Mouse (Mus musculus): ENCODE data around the gene Stap2. TPM values are rescaled to one million over a fixed set of nuclear protein-coding genes. Genes with fewer than 3 reads are reported as not detected.

Gene Stap2
- total RNA-seq, 2 experiments from 2014 or later, result 17.8 to 18.8 TPM

DNA sequence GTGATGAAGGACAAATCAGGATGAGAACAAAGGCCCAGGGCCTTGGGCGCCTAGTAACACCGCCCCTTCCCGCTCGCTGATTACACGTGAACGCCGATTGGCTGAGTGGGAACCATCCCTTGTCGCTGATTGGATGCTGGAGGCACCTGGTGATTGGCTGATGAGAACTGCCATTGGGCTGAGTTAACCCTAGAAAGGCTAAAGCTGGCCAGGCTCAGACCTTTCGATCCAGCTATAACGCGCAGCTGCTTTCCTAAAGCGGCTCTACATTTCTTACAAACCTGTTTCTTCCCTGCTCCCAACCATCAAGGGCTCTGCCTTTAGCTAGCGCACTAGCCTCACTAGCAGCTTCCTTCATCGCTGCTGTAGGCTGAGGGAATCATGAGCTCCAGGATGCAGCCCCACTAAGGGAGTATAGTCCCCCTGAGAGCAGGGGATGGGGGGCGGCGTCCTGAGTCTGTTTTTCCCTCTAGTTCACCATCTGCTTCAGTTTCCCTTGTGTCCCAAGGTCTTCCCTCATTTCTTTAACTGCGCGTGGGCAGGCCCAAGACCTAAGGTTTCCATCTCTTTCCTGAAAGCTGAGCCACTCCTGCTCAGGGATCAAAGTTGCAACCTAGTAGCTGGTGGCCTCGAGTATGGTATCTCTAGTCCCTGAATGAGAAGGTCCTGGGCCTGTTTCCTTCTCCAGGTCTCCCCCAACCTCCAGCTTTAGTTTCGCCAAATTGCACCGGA lies 3.1 kb upstream of the Stap2 start:
- DNase-seq, result peak; percentile 96
- intact Hi-C loops (cut with DNase I), result no loop called here

DNA sequence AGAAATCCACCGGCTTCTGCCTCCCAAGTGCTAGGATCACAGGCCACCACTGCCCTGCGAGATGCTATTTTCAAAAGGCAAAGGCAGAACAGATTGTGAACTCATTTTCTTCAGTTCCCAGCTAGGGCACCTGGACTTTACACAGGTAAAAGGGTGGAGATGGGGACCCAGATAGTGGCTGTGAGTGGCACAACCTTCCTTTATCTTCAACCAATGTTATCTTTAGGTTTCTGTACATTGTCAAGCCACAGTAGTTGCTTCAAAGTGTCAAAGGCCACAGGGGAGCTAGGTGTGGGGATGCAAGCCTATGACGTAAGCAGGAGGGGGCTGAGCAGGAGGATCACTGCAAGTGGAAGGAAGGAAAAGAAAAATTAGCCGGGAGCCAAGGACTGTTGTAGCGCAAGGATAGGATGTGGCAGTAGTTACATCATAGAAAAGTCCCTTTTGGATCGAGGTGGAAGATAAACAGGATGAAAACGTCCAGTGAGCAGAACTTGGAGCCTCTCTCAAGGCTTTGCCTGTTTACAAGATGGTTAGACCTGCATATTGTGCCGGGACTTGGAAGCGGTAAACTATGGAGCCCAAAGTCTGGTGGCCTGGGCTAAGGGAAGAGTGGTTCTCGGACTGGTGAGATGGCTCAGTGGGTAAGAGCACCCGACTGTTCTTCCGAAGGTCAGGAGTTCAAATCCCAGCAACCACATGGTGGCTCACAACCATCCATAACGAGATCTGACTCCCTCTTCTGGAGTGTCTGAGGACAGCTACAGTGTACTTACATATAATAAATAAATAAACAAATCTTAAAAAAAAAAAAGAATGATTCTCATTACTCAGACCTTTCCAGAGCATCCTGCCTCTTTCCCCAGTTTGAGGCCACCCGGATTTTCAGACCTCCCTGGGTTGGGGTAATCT lies 2.3 kb upstream of the Stap2 start:
- DNase-seq, result no peak
- intact Hi-C loops (cut with DNase I), result no loop called here

GRCm38 (mm10) chr17:56006956-56007355 lies 1.6 kb upstream of the Stap2 start:
- DNase-seq, result no peak
- intact Hi-C loops (cut with DNase I), result no loop called here

DNA sequence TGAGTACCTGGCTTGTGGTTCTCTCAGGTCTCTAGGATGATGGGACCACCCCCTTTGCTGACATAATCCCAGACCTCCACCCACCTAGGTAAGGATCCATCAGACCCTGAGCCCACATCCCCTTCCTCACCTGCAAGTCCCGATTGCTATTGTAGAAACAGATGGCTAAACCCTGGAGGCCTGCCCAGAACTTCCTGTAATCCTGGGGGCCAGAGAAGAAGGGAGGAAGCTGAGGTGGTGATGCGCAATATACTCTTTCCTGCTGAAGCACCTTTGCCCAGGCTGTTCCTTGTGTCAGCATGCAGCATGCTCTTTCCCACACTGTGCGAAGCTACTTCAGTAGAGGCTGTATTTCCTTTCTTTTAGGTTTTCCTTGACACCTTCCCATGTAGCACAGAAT lies 2.4 kb downstream of the Stap2 start:
- intact Hi-C loops (cut with DNase I), result no loop called here
- no peak for DNase-seq

GRCm38 (mm10) chr17:55999794-56000499 lies 5.4 kb downstream of the Stap2 start:
- DNase-seq, result no peak
- intact Hi-C loops (cut with DNase I), result no loop called here

GRCm38 (mm10) chr17:55996007-55996406 lies 9.4 kb downstream of the Stap2 start:
- intact Hi-C loops (cut with DNase I), result no loop called here
- DNase-seq, result peak in 1 of 2 experiments; percentile 29

DNA sequence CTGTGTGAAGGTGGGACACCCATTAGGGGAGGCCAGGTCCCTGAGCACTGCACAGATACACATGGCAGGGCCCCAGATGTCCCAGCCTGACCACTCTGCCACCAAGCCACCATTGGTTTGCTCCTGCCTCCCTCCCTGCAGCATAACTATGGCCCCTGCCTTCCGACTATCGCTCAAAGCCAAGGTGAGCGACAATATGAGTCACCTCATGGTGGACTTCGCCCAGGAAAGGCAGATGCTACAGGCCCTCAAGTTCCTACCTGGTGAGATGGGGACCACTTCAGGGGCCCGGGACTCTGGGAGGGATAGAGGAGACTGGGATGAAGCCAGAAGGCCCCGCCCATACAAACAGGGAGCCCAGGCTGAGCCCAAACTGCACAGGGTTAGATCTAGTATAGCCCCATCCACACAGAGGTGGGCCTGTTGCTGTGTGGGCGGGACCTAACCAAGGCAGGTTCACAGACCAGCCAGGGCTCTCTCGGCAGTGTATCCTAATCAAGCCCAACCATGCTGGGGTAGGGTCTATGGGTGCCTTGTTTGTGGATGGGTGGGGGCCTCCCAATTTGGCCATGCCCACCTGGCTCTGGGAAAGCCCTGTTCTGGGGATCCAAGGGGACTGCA lies 15.0 kb downstream of the Stap2 start:
- no peak for DNase-seq
- intact Hi-C loops (cut with DNase I), result no loop called here

DNA sequence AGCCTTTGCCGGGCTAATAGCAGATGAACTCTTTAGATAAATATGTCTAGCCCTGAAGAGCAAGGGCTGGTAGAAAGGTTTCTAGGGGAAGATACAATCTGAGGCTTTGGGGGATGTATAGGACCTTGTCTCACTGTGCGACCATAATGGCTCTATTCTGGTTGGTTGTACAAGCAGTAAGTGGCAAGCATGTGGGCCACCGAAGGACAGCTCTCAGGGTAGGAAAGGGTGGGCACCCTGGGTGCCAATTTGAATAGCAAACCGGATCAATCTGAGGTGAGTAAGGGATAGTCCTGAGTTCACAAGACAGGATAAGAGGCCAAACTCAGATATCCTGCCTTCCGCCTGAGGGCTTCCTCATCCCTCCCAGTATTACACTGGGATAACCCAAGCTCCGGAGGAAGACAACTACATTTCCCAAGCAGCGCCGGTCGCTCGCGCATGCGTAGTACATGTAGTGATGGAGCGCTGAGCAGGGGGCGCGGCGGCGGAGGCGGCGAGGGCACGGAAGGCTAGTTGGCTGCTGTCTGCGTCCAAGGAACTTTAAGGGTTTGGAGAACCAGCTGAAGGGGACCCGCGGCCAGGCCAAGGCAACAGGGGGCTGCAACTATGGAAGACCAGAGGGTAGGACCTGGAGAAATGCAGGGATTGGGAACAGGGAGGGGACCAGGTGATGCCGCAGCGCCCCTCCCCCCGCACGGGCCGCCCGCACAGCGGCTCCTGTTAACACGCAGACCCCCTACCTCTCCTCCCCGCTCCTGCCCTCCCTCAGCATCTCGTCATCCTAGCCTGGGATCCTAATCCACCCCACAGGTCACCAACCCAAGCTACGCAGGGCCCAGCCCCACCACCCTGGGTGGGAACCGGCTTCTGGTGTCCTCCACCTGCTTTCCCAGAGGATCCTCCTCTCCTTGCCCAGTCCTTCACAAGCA lies 19.1 kb downstream of the Stap2 start, which contains the start of gene Fsd1:
TSS of gene Fsd1 (plus strand) at position 480 of the 932 bp plus-strand sequence.
- intact Hi-C loops (cut with DNase I), result no loop called here
- peak; percentile 43 to 68 for DNase-seq

GRCm38 (mm10) chr17:55977301-55977700 lies 28.1 kb downstream of the Stap2 start:
- DNase-seq, result no peak
- intact Hi-C loops (cut with DNase I), result no loop called here

DNA sequence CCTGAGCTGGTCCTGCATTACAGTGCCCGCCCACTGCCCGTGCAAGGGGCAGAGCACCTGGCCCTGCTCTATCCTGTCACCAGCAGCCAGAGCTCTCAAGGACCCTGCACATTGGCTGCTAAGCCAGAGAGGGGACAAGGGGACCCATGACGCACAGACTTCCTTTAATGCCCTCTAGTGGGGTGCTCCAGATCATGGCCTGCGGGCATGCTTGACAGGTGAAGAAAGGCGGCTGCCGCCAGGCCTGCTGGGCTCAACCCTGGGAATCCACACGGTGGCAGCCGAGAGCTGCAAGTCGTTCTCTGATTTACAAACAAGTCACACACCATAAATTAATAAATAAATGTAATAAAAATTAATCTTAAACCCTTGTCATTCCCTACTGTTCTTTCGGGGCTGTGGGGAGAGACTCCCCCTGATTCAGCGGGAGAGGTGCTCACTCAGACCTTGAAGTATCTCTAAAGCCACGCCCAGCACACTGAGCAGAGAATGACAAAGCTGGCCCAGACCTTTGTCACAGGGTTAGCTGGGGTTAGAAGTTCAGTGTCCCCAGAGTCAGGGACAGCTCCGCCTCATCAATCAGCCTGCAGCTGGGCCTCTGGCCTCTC lies 29.0 kb downstream of the Stap2 start:
- intact Hi-C loops (cut with DNase I), result loop anchor here (1.0 kb wide), 1 partner anchor 34 kb away; no protein-coding TSS in a partner anchor

DNA sequence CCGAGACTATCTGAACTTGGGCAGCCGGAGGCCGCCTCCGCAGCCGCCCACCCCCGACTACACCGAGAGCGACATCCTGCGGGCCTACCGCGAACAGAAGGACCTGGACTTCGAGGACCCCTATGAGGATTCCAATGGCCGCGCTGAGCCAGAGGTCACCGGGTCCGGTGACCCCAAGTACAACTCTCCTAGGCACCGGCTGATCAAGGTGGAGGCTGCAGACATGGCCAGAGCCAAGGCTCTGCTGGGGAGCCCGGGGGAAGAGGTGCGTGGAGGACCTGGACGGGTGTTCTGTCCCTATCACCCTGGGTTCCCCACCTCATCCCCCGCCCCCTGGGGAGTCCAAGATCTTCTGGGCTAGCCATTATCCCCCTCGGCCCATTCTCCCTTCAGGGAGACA lies 33.9 kb downstream of the Stap2 start:
- intact Hi-C loops (cut with DNase I), result no loop called here
- no peak for DNase-seq

More for the DNA sequence above, 29.0 kb downstream of the Stap2 start:
- peak; percentile 83 to 91 for DNase-seq

DNA sequence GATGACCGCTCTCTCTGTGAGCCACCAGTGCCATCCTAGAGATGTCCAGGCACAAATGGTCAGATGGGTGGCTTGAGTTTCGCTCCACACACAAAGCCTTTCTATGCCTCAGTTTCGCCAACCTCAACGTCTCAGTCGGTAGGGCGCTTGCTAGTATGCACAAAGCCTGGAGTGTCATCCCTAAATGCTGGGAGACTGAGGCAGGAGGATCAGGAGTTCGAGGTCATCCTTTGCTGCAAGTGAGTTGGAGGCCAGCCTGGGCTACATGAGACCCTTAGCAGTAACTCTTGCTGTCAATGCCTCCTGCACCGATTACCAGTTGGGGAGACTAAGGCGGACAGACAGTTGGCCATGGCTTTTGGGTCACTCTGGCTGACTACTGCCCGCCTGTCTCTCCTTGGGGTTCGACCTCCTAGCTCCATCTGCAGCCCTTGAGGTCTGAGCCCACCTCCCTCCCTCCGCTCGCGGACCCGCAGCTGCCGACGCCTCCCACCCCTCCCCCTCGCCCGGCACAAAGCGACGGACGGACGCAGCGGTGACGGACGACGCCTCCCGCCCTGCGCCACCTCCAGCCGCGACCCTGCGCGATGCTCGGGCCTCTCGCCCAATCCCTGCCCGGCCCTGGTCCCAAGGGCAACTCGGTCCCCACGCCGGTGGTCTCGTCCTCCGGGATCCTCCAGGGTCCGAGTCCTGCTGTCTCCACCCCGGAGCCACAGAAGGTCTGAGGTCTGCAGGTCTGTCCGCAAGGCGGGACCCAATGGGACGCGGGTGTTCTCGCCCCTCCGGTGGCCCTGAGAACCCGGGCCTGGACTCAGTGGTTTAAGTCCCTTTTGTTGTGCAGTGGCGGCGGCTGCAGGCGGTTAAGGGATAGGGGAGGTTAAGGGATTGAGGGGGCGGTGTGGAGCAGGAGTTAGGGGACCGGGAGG lies 35.2 kb downstream of the Stap2 start, which contains the start of gene Shd:
TSS of gene Shd (plus strand) at position 502 of the 926 bp plus-strand sequence.
- intact Hi-C loops (cut with DNase I), result no loop called here
- peak; percentile 47 to 54 for DNase-seq

GRCm38 (mm10) chr17:55969560-55969959 lies 35.8 kb downstream of the Stap2 start:
- DNase-seq, result peak; percentile 29 to 45
- intact Hi-C loops (cut with DNase I), result no loop called here

- peak; percentile 41 to 55 for DNase-seq
- intact Hi-C loops (cut with DNase I), result no loop called here
These were observed 37.2 kb downstream of the Stap2 start for GRCm38 (mm10) chr17:55968210-55968609.

GRCm38 (mm10) chr17:55967186-55967585 lies 38.2 kb downstream of the Stap2 start:
- no peak for DNase-seq
- intact Hi-C loops (cut with DNase I), result no loop called here

DNA sequence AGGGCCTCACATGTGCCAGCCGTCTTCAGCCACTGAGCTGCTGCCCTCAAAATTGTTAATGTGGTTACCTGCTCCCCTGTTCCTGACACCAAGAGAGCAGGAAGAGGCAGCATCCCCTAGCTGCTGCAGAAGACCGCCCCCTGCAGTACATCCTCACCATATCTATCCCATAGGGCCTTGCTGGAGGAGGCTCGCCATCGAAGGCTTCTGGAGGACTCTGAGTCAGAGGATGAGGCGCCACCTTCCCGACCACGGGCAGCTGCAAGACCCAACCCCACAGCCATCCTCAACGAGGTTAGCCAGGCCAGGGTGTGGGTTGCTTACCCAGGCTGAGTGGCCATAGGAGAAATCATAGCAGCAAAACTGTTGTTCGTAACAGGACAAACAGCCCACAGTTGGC lies 40.4 kb downstream of the Stap2 start:
- no peak for DNase-seq

GRCm38 (mm10) chr17:55964496-55964895 lies 40.9 kb downstream of the Stap2 start:
- intact Hi-C loops (cut with DNase I), result no loop called here
- no peak for DNase-seq

More for the DNA sequence above, 40.4 kb downstream of the Stap2 start:
- intact Hi-C loops (cut with DNase I), result no loop called here

- intact Hi-C loops (cut with DNase I), result no loop called here
- DNase-seq, result no peak
These were observed 42.2 kb downstream of the Stap2 start for GRCm38 (mm10) chr17:55963171-55963570.
